Mouse (Mus musculus) MN1 (cell line): ENCODE measurements around the gene Tomm40.
A peak's percentile ranks its signal among the peaks of the same experiment; 100 is the strongest.

Experiments
- DNase-seq: peaks from one replicate; pipeline ENCODE4 v3.0.0-alpha.2; 2016; ENCODE audit warnings: low spot score

Gene Tomm40

GRCm38 (mm10) chr7:19715239-19716054, at the start of gene Tomm40:
TSS of gene Tomm40 (minus strand) at chr7:19715438.
- DNase-seq: peak; percentile 93

- no peak for DNase-seq
These were observed 49.3 kb upstream of the Tomm40 start for GRCm38 (mm10) chr7:19764581-19764980.

DNA sequence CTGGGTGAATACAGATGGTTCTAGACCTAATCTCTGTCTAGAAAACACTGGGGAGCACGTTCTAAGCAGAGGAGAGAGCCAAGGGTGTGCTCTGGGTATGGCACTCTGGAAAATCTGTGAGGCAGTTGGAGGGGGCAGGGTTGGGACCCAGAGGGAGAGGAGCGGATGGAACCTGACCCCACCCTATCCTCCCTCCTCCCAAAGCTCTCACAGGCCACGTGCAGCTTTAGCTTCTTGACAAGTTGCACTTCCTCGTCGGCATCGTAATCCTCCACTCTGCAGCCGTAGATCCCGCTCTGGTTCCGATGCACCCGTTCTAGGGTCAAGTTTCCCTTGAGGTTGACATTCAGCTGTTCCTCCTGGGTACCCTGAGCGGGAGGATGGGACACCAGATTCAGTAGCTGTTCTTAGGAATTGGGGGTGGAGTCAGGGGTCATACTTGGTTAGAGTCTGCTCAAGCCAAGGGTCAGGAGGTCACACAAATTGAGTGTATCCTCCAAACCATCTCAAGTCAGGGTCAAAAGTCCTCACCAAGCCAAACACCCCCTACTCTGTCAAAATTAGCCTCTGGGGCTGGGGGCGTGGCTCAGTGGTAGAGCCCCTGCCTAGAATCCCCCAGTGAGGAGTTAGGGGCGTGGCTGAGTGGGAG, 48.7 kb upstream of the Tomm40 start:
- DNase-seq: no peak

- DNase-seq: no peak
These were observed 47.0 kb upstream of the Tomm40 start for GRCm38 (mm10) chr7:19762283-19762682.

- no peak for DNase-seq
These were observed 44.8 kb upstream of the Tomm40 start for GRCm38 (mm10) chr7:19760021-19760420.

DNA sequence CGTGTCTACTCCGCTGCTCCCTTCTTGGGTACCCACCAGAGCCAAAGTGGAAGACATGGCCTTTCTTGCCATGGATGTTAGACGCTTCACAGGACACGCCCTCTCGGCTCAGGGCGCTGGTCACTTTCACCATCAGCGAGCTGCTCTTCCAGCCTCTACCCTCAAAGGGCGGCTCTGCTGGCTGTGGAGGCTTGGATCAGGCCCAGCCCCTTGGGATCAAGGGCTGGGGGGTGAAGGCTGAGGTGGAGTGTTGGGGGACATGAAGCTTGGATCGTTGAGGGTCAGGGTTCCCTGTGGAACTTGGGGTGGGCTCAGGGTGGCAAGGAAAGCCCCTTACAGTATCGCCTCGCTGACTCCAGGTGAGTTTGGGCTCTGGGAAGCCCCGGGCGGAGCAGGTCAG, 43.4 kb upstream of the Tomm40 start:
- DNase-seq: no peak

GRCm38 (mm10) chr7:19755851-19756786, 40.9 kb upstream of the Tomm40 start:
- DNase-seq: no peak

GRCm38 (mm10) chr7:19755008-19755407, 39.8 kb upstream of the Tomm40 start:
- no peak for DNase-seq

DNA sequence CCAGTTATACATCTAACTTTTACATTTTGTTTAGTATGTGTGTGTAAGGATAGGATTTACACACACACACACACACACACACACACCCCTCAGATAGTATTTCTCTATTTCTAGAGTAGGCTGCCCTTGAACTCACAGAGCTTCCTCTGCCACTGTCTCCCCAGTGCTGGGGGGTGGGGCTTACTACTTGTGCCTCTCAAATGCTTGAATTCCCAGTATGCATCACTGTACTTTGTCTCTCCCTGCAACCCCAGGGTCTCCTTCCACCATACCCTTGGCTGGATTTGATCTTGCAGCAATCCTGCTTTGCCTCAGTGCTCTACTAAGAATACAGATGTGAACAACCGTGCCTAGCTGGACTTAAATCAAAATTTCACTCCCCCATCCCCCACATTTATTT, 38.8 kb upstream of the Tomm40 start:
- DNase-seq: no peak

GRCm38 (mm10) chr7:19753587-19753986, 38.3 kb upstream of the Tomm40 start:
- no peak for DNase-seq

- DNase-seq: no peak
These were observed 37.4 kb upstream of the Tomm40 start for GRCm38 (mm10) chr7:19752652-19753051.

DNA sequence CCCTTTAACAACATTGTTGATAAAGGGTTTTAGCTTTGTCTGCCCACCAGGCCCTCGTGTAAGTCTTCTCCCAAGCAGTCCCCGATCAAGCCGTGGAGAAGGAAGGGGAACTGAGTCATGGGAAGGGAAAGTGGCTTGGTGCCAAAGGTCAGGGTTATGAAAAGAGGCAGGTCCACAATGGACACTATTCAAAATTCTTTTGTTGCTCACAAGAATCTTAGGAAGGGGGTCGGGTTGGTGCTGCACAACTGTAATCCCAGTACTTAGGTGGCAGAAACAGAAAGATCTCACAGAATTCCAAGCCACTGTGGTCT, 35.8 kb upstream of the Tomm40 start:
- DNase-seq: no peak

DNA sequence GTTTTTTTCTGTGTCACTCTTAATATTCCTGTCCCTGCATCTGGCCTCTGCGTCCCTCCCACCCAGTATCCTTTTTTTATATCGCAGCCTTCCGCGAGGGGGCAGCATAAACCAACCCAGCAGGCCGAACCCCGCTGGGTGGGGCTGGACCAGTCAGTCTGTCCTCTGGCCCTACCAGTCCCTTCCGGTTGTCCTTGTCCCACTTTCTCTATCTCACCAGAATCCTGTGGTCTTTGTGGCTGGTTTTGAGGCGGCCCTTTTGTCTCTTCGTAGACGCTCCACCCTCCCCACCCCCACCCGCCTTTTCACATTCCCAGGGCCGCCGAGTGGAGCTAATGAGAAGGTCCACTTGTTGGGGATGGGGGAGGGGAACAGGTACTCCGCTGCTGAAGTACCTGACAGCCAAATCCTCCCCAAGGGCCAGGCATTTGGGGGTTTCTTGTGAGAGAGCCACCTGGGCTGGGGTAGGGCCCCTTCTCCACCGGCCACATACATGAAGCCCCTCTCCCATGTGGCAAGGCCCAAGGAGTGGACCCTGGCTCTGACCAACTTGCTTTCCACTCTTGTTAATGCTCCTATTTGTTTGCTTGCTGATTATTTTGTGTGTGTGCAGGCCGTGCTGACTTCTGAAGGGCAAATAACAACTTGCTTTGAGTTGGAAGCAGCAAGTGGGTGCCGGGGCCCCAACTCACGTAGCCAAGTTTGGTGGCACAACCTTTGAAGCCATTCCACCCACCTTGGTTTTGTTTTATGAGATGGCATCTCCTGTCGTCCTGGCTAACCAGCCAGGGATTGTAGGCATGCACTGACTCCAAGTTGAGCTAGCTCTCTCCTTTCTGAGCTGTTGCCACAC, 35.2 kb upstream of the Tomm40 start, which contains the start of gene Nectin2:
Gene Nectin2 (minus strand): TSS at position 267 of the 853 bp plus-strand sequence.
- peak; percentile 69 for DNase-seq

DNA sequence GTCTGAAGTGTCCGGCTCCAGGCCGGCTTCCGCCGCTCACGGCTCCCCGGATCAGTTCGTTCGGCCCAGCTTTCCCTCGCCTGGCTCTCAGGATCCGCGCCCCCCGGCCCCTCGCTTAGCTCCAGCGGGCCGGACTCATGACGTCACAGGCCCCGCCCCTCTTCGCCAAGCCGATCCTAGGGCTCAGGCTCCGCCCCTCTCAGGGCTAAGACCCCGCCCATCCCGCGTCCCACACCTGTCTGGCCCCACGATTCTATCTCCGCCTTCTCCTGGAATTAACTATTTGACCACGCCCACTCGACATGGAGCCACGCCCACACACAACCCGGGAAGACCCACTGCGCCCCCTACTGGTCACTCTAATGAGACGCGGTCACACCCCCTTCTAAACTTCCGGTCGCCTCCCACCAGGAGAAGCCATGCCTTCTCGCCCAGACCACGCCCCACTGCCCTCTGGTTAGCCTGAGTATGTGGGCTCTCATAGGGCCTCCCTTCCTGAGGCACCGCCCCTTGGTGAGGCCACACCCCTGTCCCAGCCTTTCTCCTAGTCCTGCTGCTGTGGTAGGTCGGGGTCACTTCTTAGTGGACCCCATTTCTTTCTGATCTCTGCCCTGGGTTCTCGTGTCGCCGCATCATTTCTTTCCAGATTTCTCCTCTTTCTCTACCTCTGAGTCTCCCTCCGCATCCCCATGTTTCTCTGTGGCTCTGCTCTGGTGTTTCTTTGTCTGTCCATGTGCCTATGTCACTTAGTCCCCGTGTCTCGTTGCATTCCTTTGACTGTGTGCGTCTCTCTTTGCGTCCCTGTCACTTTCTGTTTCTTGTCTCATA, 34.4 kb upstream of the Tomm40 start:
- peak; percentile 87 for DNase-seq

GRCm38 (mm10) chr7:19748219-19749195, 33.3 kb upstream of the Tomm40 start:
- DNase-seq: no peak

GRCm38 (mm10) chr7:19747420-19748218, 32.4 kb upstream of the Tomm40 start:
- no peak for DNase-seq

GRCm38 (mm10) chr7:19746426-19747201, 31.4 kb upstream of the Tomm40 start:
- no peak for DNase-seq

GRCm38 (mm10) chr7:19745971-19746370, 30.7 kb upstream of the Tomm40 start:
- no peak for DNase-seq
